Mouse (Mus musculus) heart, postnatal 10 days (tissue): ENCODE data around the gene Mup11. TPM values are rescaled to one million over a fixed set of nuclear protein-coding genes. Genes with fewer than 3 reads are reported as not detected.
"Not testable (repeated sequence)": the region's sequence is repeated elsewhere in the genome, so short reads cannot be mapped to it uniquely, and the experiment has no call there.

ENCODE experiments used
- DNase-seq, 2 experiments: peaks; one replicate each; pipeline ENCODE4 v3.0.0; 2021
- intact Hi-C: fragments of 180-260 bp; cut with DNase I; formaldehyde crosslinking; loops from one replicate; pipeline ENCODE4 v1.15.1; 2025
- total RNA-seq, 2 experiments: library from RNA; stranded (reverse); gene quantifications; 2 replicates each; pipeline ENCODE4 v1.2.3; 2021

Mup11 gene
- not detected for total RNA-seq

DNA sequence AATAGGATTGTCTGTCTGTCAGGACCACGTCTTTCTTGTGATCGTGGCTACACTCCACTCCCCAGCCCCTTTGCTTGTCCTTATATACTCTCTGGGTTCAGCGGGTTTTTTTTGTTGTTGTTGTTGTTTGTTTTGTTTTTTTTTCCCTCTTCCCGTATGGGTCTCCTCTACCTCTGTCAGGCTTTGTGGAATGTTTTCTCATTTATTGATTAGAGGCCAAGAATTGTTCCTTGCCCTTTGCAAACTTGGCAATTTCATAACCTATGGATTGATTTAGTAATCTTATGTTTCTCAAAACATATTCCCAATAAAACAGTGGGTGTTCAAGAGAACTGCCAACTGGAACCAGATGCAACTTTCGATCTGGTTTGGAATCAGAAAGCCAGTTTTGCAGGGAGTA is at the start of gene Mup11:
Mup11 (minus strand) TSS at position 101 of the 400 bp plus-strand sequence.
- DNase-seq, intact Hi-C loops: not testable (repeated sequence)

Other genes starting within 250 kb of the Mup11 start
- not detected for gene Mup9, start 240.5 kb downstream of the Mup11 start, total RNA-seq
- gene Mup1, start 160.5 kb downstream of the Mup11 start, total RNA-seq = not detected
- gene Mup10, start 80.2 kb downstream of the Mup11 start, total RNA-seq = not detected
- not detected for gene Mup12, start 78.9 kb upstream of the Mup11 start, total RNA-seq
- not detected for gene Mup22, start 159.1 kb upstream of the Mup11 start, total RNA-seq